Mouse (Mus musculus) limb, embryonic 12.5 days (tissue): ENCODE measurements around the gene Osbpl3. TPM values are rescaled to one million over a fixed set of nuclear protein-coding genes. Genes with fewer than 3 reads are reported as not detected.

Source experiments
- ATAC-seq: fragments of 200-750 bp; cut with Nextera tagmentation; 2 replicates; pipeline ENCODE4 v1.8.0; 2017; ENCODE audit warnings: low read depth, moderate TSS enrichment; ENCODE audit not compliant: insufficient number of reproducible peaks, insufficient read depth, low FRiP score, low TSS enrichment
- H3K27ac ChIP-seq: fragments of 300-500 bp; sonication (generic); 2 replicates; pipeline ENCODE4 v1.5.1; 2016; ENCODE audit warnings: mild to moderate bottlenecking, moderate library complexity
- H3K27me3 ChIP-seq: fragments of 300-500 bp; sonication (generic); 2 replicates; pipeline ENCODE4 v1.6.1; 2016; ENCODE audit warnings: mild to moderate bottlenecking, moderate library complexity
- H3K36me3 ChIP-seq: fragments of 300-500 bp; sonication (generic); 2 replicates; pipeline ENCODE4 v1.6.1; 2016; ENCODE audit warnings: mild to moderate bottlenecking, moderate library complexity
- H3K4me1 ChIP-seq: fragments of 300-500 bp; sonication (generic); replicated peaks from 2 replicates; pipeline ENCODE4 v1.6.1; 2016
- H3K4me2 ChIP-seq: fragments of 300-500 bp; sonication (generic); 2 replicates; pipeline ENCODE4 v1.6.1; 2016; ENCODE audit warnings: mild to moderate bottlenecking, moderate library complexity
- H3K4me3 ChIP-seq: fragments of 300-500 bp; sonication (generic); replicated peaks from 2 replicates; pipeline ENCODE4 v1.5.1; 2016; ENCODE audit warnings: mild to moderate bottlenecking
- H3K9ac ChIP-seq: fragments of 300-500 bp; sonication (generic); replicated peaks from 2 replicates; pipeline ENCODE4 v1.6.1; 2016; ENCODE audit warnings: mild to moderate bottlenecking, moderate library complexity
- H3K9me3 ChIP-seq: fragments of 300-500 bp; sonication (generic); 2 replicates; pipeline ENCODE4 v1.6.1; 2016; ENCODE audit warnings: mild to moderate bottlenecking, moderate library complexity
- WGBS: fragments of 180-500 bp; shearing (Covaris S2); methylation state at CpG from one replicate; pipeline ENCODE4 v1.1.7; 2016; 5-methylcytosine and 5-hydroxymethylcytosine counted together
- polyA plus RNA-seq: library from polyadenylated mRNA; unstranded; fragments of >200 nt; fragmentation: Nextera tagmentation; extraction: Ambion mirVana; gene quantifications from 2 replicates; pipeline ENCODE4 v1.2.1, GENCODE M21; 2016

The Osbpl3 gene
- 18.2 and 18.5 TPM in 2 replicates for polyA plus RNA-seq

- Histone ChIP-seq H3K4me3 (peak within 1 kb of the TSS; percentile 73), H3K27me3 (peaks cover 14% of the 10 kb centered on the region), H3K9ac (peak within 1 kb of the TSS; percentile 66), H3K4me1 (peaks cover 40% of the 10 kb centered on the region), H3K4me2 (peak within 1 kb of the TSS; percentile 95), H3K9me3 (no peaks in the 10 kb centered on the region), H3K36me3 (no peaks in the 10 kb centered on the region), H3K27ac (peak within 1 kb of the TSS; percentile 76)
- WGBS = under 1% methylated on average over 45 of the region's 45 CpGs
- peak; percentile 98 for ATAC-seq
Observed at GRCm38 (mm10) chr6:50455829-50456469, at the start of gene Osbpl3. Gene Osbpl3, minus strand, starts transcription at chr6:50456201.

- H3K4me1 ChIP-seq = peaks cover 40% of the 10 kb centered on the region
- no peak overlapping the region for H3K4me3 ChIP-seq
- H3K27me3 ChIP-seq = no peaks in the 10 kb centered on the region
- 88% methylated on average over 5 of the region's 5 CpGs for WGBS
- H3K9me3 ChIP-seq = peaks cover 6% of the 10 kb centered on the region; the same call in 1 of the 2 replicates
- no peak overlapping the region for H3K27ac ChIP-seq
- ATAC-seq = no peak
- no peak overlapping the region for H3K9ac ChIP-seq
- H3K36me3 ChIP-seq = no peaks in the 10 kb centered on the region
- H3K4me2 ChIP-seq = no peak overlapping the region
Observed at GRCm38 (mm10) chr6:50505531-50505930, 49.5 kb upstream of the Osbpl3 start.

- Histone ChIP-seq H3K36me3 (no peaks in the 10 kb centered on the region), H3K4me1 (peaks cover 38% of the 10 kb centered on the region), H3K27me3 (no peaks in the 10 kb centered on the region), H3K4me3 (no peak overlapping the region), H3K27ac (peak overlapping the region; percentile 85), H3K4me2 (no peak overlapping the region), H3K9ac (no peak overlapping the region), H3K9me3 (peaks cover 6% of the 10 kb centered on the region; the same call in 1 of the 2 replicates)
- no peak for ATAC-seq
- WGBS = 86% methylated on average over 5 of the region's 5 CpGs
Observed at GRCm38 (mm10) chr6:50504711-50505110, 48.7 kb upstream of the Osbpl3 start.

DNA sequence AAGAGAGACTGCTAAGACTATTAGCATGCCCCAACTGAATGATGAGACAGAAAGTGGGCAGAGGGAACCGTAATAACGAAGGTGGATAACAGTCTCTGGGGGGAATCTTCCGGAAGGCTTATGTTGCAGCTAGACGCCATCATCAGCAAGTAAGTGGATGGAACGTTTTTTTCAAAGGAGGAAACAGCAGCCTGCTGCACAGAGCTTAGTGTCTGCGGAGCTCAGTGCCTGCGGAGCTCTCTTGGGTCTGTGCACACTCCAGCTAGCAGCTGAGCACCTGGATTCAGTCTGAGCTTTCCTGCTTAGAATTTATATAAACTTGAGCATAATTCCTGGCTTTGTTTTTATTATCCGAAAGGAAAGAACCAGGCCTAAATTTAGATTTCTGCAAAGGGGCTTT, 47.8 kb upstream of the Osbpl3 start:
- Histone ChIP-seq H3K4me1 (peaks cover 30% of the 10 kb centered on the region), H3K9me3 (peaks cover 6% of the 10 kb centered on the region; the same call in 1 of the 2 replicates), H3K27me3 (no peaks in the 10 kb centered on the region), H3K4me3 (no peak overlapping the region), H3K4me2 (peak overlapping the region; percentile 38), H3K9ac (no peak overlapping the region), H3K36me3 (no peaks in the 10 kb centered on the region), H3K27ac (peak overlapping the region; percentile 85)
- WGBS = 21% methylated on average over 8 of the region's 8 CpGs
- peak; percentile 85; the same call in 1 of the 2 replicates for ATAC-seq

DNA sequence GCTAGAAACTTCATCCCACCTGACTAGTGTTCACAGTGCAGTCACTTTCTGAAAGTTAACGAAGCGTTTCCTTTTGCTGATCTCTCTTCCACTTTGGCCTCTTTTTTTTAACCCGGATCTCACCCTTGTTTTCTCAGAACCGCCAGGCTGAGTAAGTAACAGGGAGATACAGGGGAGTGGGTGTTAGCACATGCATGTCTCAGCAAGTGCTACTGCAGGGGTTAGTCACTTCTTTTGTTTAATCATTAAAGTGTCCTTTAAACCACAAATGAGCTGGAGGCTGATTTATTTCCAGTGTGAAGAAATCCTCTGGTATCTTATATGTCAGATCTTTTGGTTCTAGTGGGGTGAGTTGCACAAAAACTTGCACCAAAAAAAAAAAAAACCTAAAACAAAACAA, 47.0 kb upstream of the Osbpl3 start:
- Histone ChIP-seq H3K4me3 (no peak overlapping the region), H3K27me3 (no peaks in the 10 kb centered on the region), H3K4me2 (no peak overlapping the region), H3K27ac (no peak overlapping the region), H3K9ac (no peak overlapping the region), H3K4me1 (peaks cover 24% of the 10 kb centered on the region), H3K9me3 (peaks cover 6% of the 10 kb centered on the region; the same call in 1 of the 2 replicates), H3K36me3 (no peaks in the 10 kb centered on the region)
- no peak for ATAC-seq
- 73% methylated on average over 4 of the region's 4 CpGs for WGBS

- Histone ChIP-seq H3K9me3 (peaks cover 6% of the 10 kb centered on the region; the same call in 1 of the 2 replicates), H3K4me1 (0 out of 2 replicates have a peak, but pooled peaks cover 9% of the 10 kb centered on the region), H3K4me3 (no peak overlapping the region), H3K9ac (no peak overlapping the region), H3K36me3 (no peaks in the 10 kb centered on the region), H3K4me2 (no peak overlapping the region), H3K27me3 (no peaks in the 10 kb centered on the region), H3K27ac (no peak overlapping the region)
- no peak for ATAC-seq
- WGBS = 87% methylated on average over 2 of the region's 2 CpGs
Observed at GRCm38 (mm10) chr6:50498346-50498745, 42.3 kb upstream of the Osbpl3 start.

DNA sequence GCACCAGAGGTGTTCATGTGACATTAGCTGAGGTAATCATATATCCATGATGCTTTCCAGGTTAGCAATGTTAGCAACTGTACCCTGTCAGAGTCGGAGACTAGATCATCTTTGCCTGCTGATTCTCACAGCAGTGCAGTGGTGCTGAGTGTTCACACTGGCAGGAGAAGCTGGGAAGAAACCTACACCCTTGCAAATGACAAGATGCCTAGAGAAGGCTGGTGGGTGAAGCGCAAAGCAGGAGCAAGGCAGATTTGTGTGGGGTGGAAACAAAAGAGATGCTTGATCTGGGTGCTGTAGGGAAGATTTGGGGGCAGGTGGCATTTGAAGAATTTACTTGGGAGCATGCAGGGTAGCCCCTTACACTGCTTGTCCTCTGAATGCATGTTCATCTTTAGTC, 34.5 kb upstream of the Osbpl3 start:
- Histone ChIP-seq H3K4me2 (no peak overlapping the region), H3K27me3 (no peaks in the 10 kb centered on the region), H3K9me3 (no peaks in the 10 kb centered on the region), H3K4me1 (no peaks in the 10 kb centered on the region), H3K4me3 (no peak overlapping the region), H3K9ac (no peak overlapping the region), H3K27ac (no peak overlapping the region), H3K36me3 (no peaks in the 10 kb centered on the region)
- ATAC-seq = no peak
- 86% methylated on average over 2 of the region's 2 CpGs for WGBS

- Histone ChIP-seq H3K9ac (no peak overlapping the region), H3K27ac (no peak overlapping the region), H3K27me3 (no peaks in the 10 kb centered on the region), H3K9me3 (no peaks in the 10 kb centered on the region), H3K4me1 (no peaks in the 10 kb centered on the region), H3K4me3 (no peak overlapping the region), H3K36me3 (no peaks in the 10 kb centered on the region), H3K4me2 (no peak overlapping the region)
- 67% methylated on average over 9 of the region's 9 CpGs for WGBS
- ATAC-seq = no peak
Observed at GRCm38 (mm10) chr6:50489380-50489779, 33.4 kb upstream of the Osbpl3 start.

GRCm38 (mm10) chr6:50486035-50486902, 30.3 kb upstream of the Osbpl3 start:
- no peak overlapping the region for H3K9ac ChIP-seq
- no peaks in the 10 kb centered on the region for H3K4me1 ChIP-seq
- H3K9me3 ChIP-seq = no peaks in the 10 kb centered on the region
- peaks cover 5% of the 10 kb centered on the region; the same call in 1 of the 2 replicates for H3K27me3 ChIP-seq
- no peaks in the 10 kb centered on the region for H3K36me3 ChIP-seq
- no peak for ATAC-seq
- H3K4me2 ChIP-seq = no peak overlapping the region
- no peak overlapping the region for H3K4me3 ChIP-seq
- no peak overlapping the region for H3K27ac ChIP-seq
- WGBS = 89% methylated on average over 11 of the region's 11 CpGs

GRCm38 (mm10) chr6:50483426-50483825, 27.4 kb upstream of the Osbpl3 start:
- H3K4me3 ChIP-seq = no peak overlapping the region
- no peak overlapping the region for H3K4me2 ChIP-seq
- no peaks in the 10 kb centered on the region for H3K9me3 ChIP-seq
- H3K9ac ChIP-seq = no peak overlapping the region
- no peaks in the 10 kb centered on the region for H3K4me1 ChIP-seq
- no peak overlapping the region for H3K27ac ChIP-seq
- H3K27me3 ChIP-seq = peaks cover 5% of the 10 kb centered on the region; the same call in 1 of the 2 replicates
- 85% methylated on average over 3 of the region's 3 CpGs for WGBS
- ATAC-seq = no peak
- H3K36me3 ChIP-seq = no peaks in the 10 kb centered on the region

- H3K4me2 ChIP-seq = no peak overlapping the region
- no peaks in the 10 kb centered on the region for H3K36me3 ChIP-seq
- 86% methylated on average over 5 of the region's 5 CpGs for WGBS
- no peak overlapping the region for H3K9ac ChIP-seq
- no peaks in the 10 kb centered on the region for H3K4me1 ChIP-seq
- H3K9me3 ChIP-seq = no peaks in the 10 kb centered on the region
- H3K4me3 ChIP-seq = no peak overlapping the region
- H3K27ac ChIP-seq = no peak overlapping the region
- H3K27me3 ChIP-seq = peaks cover 5% of the 10 kb centered on the region; the same call in 1 of the 2 replicates
- no peak for ATAC-seq
Observed at GRCm38 (mm10) chr6:50481460-50481859, 25.5 kb upstream of the Osbpl3 start.
